Mouse (Mus musculus): ENCODE data around the gene Il20.

Gene Il20

DNA sequence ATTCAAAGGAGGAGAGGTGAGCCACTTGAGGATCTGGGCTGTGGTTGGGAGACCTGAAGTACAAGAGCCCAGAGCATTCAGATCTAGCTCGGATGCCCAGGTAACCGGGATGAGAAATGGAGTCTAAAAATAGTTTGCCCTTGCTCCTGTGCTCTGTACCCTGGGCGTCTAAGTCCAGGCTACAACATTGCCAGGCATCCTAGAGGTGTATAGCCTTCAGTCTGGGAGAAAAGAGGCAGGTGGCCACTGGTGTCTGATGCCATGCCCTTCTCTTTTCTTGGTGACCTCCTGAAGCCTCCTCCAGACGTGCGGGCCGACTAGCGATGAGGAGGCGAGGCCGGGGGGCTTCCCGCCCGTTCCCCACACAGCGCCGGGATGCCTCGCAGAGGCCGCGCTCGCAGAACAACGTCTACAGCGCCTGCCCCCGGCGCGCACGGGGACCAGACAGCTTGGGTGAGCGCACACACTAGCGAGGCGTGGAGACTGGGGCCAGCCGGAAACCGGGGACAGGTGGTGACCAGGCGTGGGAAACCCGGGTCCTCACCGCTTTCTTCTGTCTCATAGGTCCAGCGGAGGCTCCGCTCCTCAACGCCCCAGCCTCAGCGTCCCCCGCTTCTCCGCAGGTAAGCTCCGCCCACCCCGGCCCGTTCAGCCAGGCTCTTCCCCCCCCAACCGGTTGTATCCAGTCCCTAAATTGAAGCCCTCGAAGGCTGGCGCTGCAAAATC is 33.2 kb downstream of the Il20 start:
- TF ChIP-seq GATA4 (IDR thresholded peaks at IDR 0.05; ENCODE audit: insufficient replicate concordance, low read length) = no peak

DNA sequence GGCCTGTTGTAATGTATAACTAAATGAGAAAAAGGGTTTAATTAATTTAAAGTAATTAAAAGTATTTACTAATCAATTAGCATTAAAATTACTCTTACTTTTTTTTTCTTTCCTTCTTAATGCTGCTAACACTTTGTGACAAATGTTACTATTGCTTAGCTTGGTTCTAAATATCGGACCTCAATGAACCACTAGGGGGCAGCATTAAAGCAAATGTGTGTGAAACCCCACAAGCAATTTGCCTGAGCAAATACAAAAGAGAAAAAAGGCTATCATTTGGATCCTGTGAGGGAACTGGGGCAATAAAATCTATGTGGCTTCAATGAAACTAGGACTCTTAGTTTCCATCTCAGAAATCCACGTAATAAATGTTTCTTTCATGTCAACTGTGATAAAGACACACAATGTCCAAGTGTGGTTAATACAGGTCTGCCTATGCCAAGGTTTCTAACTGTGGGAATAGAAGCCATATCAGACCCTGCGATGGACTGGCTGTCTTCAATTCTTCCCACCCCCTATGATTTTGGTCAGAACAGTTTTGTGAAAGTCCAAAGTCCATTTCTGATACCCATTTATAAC is 34.2 kb downstream of the Il20 start:
- no peak for TF ChIP-seq GATA4 (IDR thresholded peaks at IDR 0.05; ENCODE audit: insufficient replicate concordance, low read length)

DNA sequence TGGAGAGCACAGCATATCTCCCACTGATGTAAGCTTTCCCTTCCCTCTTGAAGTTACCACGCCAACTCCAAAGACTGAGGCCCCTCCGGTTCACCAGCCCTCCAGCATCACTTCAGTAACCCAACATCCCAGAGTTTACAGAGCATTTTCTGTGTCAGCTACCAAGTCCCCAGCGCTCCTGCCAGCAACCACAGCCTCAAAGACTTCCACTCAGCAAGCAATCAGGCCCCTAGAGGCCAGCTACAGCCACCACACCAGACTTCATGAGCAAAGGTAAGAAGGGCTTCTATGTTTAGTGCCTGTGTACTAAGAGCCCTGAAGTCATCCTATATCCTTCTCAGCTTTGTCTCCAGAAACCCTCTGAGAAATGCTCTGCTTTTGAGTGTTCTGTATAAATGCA is 35.3 kb downstream of the Il20 start:
- TF ChIP-seq GATA4 (IDR thresholded peaks at IDR 0.05; ENCODE audit: insufficient replicate concordance, low read length) = no peak

DNA sequence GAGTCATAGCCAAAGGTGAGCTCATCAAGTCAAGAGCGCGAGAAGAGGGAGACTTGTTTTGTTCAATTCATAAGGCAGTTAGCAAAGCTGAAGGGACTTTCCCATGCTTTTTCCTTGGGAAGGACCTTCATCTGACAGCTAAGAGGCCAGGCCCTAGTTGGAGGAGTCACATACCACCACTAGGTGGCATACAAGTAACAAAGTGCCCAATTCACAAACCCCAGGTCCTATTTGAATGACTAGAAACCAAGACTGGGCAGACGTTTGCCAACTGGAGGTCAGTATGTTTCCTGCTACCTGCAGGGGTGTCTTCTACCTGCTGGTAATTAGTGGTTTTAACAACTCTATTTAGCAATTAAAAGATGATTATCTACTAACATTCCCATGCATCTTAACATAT is 36.1 kb downstream of the Il20 start:
- no peak for TF ChIP-seq GATA4 (IDR thresholded peaks at IDR 0.05; ENCODE audit: insufficient replicate concordance, low read length)

DNA sequence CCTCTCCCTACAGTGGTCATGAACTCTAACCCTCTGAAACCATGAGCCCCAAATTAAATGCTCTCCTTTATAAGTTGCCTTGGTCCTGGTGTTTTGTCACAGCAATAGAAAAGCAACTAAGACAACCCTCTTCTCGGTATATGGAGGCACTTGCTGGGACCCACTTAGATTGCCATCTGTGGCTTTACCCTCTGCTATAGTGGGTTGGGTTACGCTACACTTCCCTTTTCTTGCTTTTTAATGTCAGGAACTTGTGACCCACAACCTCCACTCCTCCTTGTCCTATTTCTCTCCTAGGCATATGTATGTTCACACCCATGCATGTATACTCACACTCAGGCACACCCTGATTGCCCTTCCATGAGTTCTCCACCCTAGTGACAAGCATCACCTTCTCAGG is 38.3 kb downstream of the Il20 start:
- TF ChIP-seq GATA4 (IDR thresholded peaks at IDR 0.05; ENCODE audit: insufficient replicate concordance, low read length) = no peak

- no peak for TF ChIP-seq GATA4 (IDR thresholded peaks at IDR 0.05; ENCODE audit: insufficient replicate concordance, low read length)
These were observed 45.6 kb downstream of the Il20 start, which contains the start of gene Fcmr for GRCm38 (mm10) chr1:130865541-130866221. Gene Fcmr (plus strand): TSS chr1:130865669.

DNA sequence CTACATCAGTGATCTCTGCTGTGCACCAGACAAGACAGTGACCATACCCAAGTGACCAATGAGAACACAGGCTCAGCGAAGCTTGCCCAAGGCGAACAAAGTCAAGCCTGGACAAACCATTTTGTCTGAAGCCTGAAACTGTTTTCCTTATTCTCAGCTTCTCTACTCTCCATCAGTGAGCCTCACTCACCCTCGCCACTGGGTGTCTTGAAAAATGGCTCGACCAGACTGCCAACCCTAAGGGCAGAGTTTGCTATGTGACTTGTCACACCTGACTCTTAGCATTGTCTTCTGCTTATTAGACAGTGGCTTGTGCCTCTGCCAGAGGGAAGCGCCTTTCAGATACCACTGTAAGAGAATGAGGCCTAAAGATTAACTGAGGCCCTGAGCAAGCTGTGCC is 46.5 kb downstream of the Il20 start:
- TF ChIP-seq GATA4 (IDR thresholded peaks at IDR 0.05; ENCODE audit: insufficient replicate concordance, low read length) = no peak

DNA sequence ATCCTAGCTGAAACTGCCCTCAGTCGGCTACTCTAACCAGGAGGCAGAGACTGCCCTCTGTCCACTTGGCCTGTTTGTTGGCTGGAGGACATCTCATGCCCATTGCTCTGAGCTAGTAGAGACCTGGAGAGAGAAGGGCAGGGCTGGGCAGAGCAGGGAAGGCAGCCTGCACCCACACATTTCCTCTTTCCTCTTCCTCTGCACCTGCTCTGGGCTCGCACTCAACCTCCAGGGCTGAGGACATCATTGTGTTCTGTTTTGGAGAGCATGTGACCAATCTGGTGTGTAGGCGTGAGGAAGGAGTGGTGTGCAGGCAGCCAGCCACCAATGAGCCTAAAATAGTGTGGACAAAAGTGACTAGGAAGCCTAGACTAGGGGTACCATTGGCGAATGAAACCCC is 47.0 kb downstream of the Il20 start:
- TF ChIP-seq GATA4 (IDR thresholded peaks at IDR 0.05; ENCODE audit: insufficient replicate concordance, low read length) = no peak

DNA sequence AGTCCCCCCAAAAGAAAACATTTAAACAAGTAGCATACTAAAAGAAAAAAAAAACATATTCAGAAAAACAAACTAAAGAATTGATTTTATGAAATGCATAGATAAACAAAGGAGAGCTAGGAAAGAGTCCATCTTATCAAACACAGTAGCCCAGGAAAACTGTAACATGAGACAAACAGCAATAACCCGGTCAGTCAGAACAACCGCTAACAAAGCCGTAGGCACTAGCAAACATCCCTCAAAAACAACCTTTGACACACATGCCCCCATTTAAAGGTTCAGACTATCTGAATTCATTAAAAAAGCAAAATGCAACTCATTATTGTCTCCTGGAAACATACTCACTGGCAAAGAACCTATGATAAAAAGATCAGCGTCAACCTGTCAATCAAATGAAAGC is 53.8 kb downstream of the Il20 start:
- TF ChIP-seq GATA4 (IDR thresholded peaks at IDR 0.05; ENCODE audit: insufficient replicate concordance, low read length) = no peak

All from liver, adult (tissue).